Mouse (Mus musculus): Measurements from ENCODE around the gene Rcc2.

The Rcc2 gene

DNA sequence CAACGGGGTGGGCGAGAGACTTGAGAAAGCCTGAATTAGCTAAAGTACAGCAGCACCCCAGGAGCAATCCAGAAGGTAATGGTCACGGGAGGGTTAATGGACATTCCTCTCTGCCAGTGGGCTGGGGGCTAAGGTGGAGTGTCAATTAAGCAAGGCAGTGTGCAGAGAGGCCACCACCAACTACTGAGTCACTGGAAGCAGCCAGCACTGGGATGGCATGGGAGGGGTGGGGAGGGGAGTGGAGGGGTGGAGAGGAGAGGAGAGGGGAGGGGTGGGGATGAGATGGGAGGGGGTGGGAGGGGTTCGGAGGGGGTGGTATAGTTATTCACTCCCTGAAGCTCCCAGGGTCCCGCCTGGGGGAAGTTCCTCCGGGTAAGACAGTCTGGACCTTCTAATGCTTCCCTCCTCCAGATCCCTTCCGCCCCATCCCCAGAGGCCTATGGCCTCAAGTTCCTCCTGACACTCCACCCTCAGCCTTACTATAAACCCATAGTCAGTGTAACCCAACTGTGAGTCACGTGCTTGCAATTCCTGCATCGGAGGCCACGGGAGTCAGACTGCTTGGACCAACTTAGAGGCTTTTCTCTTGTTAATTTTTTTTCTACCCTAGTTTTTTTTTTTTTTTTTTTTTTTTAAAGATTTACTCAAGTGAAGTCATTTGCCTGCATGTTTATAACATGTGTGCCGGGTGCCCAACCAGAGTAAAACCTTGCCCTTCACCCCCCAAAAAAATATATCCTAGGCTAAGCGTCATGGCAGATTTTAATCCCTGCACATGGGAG lies 12.1 kb upstream of the Rcc2 start:
- no peak for DNase-seq

DNA sequence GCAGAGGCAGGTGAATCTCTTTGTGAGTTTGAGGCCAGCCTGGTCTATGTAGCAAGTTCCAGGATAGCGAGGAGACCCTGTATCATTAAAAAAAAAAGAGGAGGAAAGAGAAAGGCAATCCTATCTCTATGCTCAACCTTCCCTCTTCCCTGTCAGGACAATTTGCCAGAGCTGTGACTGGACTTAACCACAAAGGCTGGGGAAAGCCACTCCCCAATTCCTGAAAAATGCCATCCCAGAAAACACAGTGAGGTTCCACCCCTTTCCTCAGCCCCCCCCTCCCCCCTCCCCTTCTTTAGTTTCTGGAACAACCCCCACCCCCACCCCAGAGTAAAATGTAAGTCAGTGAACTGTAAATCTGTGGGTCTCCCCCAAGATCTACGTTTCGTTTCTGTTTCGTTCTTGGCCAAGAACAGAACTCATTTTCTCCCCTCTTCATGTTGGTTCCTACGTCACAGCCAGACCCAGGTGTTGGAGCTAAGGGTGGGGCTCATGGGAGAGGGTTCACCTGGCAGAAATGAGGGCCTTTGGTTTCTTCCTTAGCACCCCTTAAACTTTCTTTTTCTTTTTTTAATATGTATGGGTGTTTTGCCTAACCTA lies 11.4 kb upstream of the Rcc2 start:
- DNase-seq = no peak

GRCm38 (mm10) chr4:140689873-140690655 lies 10.3 kb upstream of the Rcc2 start:
- no peak for DNase-seq

GRCm38 (mm10) chr4:140691481-140691880 lies 8.9 kb upstream of the Rcc2 start:
- DNase-seq = no peak

GRCm38 (mm10) chr4:140693513-140693912 lies 6.8 kb upstream of the Rcc2 start:
- DNase-seq = no peak

- no peak for DNase-seq
These were observed 5.7 kb upstream of the Rcc2 start for GRCm38 (mm10) chr4:140694551-140695060.

GRCm38 (mm10) chr4:140695146-140695545 lies 5.2 kb upstream of the Rcc2 start:
- no peak for DNase-seq

- no peak for DNase-seq
These were observed 4.4 kb upstream of the Rcc2 start for GRCm38 (mm10) chr4:140695675-140696585.

DNA sequence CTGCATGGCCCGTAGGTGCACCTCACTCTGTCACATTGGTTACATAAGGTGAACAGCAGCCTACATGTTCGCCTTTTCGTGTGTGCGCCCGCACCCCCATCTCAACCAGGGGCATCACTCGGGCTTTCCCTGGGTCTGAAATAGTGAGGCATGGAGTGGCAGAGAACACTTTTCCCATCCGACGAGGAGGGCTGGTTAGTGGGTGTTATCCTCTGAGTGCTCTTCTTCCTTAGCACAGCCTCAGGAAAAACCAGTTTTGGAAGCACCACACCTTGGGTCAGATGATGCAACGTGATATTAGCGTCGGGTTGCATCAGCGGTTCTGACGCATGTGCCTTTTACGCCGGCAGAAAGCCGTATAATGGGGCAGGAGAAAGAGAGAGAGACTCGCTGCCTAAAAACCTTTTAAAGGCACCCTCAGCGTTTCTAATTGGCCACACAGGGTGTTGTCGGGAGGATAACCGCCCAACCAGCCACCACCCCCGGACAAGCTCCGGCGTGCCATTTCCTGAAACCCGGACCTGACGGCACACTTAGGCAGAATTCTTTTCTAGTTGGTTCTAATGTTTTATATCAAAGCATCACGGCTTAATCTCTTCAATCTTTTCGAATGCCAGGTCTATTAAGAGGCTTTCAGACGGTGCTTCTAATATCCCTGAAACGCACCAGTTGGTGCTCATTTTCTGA lies 757 bp upstream of the Rcc2 start:
- peak; percentile 50 for DNase-seq

GRCm38 (mm10) chr4:140701049-140701715 lies 841 bp downstream of the Rcc2 start:
- DNase-seq = peak; percentile 90

DNA sequence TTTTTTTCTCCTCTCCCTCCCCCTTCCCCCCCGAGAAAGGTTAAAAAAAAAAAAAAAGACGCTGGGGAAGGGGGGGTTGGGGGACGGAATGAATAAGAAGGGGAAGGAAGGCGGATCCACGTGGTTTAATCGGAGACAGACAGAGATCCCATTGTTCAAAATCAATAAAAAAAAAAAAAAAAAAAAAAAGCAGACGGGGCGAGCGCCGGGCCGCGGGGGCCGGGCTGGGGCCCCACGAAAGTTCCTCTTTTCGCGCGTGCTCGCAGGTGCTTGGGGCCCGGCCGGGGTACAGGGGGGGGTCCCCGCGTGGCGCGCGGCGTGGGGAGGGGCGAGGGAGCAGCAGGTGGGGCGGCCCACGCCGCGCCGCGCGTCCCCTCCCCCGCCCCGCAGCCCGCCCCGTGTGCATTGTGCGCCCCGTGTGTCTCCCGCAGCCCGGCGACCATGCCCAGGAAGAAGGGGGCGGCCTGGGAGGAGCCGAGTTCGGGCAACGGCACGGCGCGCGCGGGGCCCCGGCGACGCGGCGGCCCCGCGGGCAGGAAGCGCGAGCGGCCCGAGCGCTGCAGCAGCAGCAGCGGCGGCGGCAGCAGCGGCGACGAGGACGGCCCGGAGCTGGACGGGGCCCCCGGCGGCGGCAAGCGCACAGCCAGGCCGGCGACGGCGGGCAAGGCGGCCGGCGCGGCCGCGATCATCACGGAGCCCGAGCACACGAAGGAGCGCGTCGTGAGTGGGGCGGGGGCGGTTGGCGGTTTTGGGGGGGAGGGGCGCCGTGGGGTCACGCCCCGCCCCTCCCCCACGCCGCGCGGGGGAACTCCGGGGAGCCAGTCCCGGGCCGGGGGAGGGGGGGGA lies 1.6 kb downstream of the Rcc2 start:
- peak; percentile 87 for DNase-seq

DNA sequence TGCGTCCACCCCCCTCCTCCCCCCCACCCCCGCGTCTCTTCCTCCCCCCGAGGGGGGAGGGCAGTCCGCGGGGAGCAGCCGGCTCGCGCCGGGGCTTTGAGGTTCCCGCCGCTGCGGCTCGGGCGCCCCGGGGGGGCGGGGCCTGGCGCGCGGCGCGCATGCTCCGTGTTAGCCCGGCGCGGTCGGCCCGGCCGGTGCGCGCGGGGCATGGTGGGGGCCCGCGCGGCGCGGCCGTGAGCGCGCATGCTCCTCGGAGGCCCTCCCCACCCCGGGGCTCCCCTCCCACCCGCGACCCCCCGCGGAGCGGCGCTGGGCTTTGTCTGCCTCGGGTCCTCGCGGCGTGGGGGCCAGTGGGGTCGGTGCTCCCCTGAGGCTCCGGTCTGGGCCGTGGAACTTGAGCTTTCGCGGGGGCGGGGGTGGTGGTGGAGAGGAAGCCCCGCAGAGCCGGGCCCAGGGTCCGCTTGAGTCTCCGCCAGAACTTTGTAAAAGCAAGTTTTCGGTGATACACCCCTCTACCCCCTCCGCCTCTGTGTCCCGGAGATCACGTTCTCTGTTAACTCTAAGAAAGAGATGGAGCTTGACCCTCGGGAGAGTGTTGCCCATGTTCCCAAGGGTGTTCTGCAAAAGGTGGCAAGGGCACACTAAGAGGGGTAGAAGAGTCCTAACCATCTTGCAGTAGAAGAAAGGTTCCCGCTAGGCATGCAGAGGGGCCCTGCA lies 2.4 kb downstream of the Rcc2 start:
- DNase-seq = peak; percentile 88

- peak; percentile 29 for DNase-seq
These were observed 3.3 kb downstream of the Rcc2 start for GRCm38 (mm10) chr4:140703636-140704035.

DNA sequence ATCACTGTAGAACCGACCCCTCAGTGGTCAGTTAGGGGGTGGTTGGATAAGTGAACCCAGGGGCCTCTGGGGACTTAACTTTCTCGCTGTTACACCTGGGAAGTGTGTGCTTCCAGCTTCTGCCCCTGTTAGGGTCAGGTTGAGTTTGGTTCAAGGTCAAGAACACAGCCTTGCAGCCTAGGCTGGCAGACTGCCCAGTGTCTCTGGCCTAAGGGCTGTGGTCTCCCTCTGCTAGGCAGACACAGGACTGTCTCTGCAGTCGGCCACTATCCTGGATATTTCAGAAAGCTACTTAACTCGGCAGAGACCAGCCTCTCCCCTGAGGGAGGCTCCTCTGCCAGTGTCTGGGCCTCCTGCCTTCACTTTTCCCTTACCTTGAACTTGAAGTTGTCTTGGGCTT lies 3.8 kb downstream of the Rcc2 start:
- peak; percentile 32 for DNase-seq

- no peak for DNase-seq
These were observed 7.3 kb downstream of the Rcc2 start for GRCm38 (mm10) chr4:140707615-140708014.

DNA sequence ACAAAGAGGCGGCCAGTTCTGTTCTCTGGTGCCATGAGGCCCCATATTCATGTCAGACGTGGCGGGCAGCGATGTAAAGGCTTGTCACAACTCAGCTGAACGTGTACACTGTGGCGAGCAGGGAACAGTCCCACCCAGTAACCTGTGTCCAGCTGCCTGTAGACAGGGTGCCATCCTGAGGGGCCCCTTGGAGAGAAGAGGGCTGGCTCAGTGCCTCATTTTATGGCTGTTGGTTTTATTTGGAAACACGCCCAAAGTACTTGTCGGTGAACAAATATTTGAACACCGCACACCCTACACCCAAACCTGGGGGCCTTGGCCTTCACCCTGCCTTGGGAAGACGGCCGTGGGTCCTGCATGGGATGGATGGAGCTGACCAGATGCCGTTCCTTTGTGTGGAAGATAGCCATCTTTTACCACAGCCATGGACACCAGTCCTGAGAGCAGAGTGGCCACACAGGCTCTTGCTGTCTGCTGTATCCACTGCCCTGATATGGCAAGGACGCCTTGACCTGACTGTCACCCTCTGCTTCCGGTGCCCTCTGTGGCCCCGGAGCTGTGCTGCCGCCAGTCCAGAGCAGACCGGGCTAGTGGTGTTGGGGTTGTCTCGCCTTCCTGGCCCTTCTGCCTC lies 8.1 kb downstream of the Rcc2 start:
- no peak for DNase-seq

GRCm38 (mm10) chr4:140709111-140709510 lies 8.8 kb downstream of the Rcc2 start:
- DNase-seq = peak; percentile 50

DNA sequence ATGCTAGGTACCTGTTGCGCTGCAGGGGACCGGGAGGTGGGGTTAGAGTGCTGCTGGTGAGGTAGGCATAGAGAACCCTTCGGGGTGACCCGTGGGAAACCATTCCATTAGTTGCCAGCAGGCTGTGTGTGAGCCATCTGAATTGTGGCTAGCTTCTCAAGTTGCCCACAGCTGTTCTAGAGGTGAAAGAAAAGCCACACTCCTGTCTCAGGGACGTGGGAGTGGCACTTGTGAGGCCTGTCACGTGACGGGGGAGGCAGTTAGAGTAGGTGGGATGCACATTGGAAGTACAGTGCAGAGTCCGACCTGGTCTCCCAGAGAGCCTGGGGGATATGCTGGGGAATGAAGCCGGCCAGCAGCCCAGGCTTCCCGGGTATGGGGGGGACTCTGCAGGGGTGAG lies 9.3 kb downstream of the Rcc2 start:
- DNase-seq = no peak

DNA sequence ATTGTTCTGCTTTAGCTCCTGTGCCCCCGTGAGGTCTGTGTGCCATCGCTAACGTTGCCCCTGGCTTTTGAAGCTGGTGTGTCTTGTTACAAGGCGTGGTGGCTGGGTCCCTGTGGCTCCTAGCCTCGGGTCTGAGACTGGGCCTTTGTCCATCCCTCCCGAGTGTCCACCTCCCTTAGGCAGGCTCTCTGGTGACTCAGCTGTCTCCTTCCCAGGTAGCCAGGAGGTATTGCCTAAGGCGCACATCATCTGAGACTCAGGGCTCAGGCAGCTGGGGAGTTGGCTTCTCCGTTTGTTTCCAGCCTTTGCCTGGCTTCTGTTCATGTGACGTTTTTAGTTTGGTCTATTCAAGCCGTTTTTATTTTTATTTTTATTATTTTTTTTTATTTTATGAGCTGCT lies 10.4 kb downstream of the Rcc2 start:
- no peak for DNase-seq
